Mouse (Mus musculus): ENCODE measurements around the gene Inpp1.
A peak's percentile ranks its signal among the peaks of the same experiment; 100 is the strongest.

Inpp1 gene

DNA sequence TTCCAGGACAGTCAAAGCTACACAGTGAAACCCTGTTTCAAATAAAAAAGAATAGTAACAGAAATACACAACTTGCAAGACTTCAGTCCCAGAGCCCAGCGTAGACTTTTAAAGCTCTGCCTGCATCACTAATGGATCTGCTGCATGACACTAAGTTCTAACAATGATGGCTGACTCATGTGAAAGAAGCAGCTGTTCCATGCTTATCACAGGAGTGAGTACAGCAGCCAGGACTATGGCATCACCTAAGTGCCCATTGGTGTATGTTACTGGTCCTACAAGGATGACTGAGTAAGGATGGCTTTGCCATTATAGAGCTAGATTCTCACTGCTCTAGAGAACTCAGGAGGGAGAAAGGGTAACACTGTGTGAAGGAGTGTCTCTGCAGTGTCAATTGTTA, 30.2 kb downstream of the Inpp1 start:
- no peak for DNase-seq

GRCm38 (mm10) chr1:52765176-52766111, 52.0 kb downstream of the Inpp1 start:
- DNase-seq, result peak; percentile 13

- no peak for DNase-seq
These were observed 53.3 kb downstream of the Inpp1 start for GRCm38 (mm10) chr1:52763894-52764809.

DNA sequence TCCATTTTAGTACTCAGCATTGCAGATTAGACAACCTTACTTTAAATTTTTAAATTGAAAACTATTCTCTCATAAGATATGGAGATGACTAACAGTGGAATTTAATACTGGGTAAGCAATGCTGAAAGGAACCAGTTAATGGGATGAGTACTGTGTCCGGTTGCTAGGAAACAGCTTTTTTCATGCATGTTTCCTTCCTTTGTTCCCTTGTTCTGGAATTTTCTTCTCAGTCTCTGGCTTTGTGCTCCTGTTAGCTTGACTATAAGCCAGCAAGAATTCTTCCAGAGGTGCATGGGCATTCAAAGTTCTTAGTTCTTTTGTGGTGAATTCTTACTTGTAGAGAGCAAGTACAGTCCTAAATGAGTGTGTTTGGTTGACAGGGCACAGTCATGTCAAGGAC, 59.3 kb downstream of the Inpp1 start:
- no peak for DNase-seq

DNA sequence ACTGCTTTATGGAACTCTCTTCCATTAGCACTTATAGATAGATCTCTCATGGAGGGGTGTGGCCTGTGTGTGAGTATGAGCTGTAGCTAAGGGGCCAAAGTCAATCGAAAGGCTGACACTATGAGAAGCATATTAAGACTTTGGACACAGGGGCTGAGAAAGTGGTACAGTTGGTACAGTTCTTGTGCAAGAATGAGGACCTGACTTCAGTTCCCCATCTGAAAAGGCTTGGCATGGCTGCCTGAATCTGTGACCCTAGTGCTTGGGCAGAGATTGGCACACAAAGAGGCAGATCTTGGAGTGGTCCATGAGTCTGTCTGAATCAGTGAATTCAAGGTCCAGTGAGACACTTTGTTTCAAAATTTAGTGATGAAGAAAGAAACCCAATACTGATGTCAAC, 63.2 kb downstream of the Inpp1 start:
- no peak for DNase-seq

DNA sequence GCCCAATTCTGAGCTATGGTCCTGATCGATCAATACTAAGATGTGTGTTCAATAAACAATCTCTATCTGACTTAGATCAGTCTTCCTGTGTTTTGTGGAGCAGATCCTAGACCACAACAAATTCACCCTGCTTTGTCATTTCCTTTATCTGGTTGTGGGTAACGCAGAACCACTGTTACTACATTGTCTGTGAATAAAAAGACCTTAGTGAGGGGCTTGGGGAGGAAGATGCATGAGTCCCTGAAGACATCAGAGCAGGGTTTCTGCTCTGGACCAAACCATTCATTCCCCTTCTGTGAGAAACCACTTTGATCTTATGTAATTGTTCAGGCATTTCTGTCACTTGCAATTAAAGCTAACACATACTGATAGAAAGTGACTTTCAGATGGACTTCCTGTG, 63.7 kb downstream of the Inpp1 start:
- DNase-seq, result no peak

DNA sequence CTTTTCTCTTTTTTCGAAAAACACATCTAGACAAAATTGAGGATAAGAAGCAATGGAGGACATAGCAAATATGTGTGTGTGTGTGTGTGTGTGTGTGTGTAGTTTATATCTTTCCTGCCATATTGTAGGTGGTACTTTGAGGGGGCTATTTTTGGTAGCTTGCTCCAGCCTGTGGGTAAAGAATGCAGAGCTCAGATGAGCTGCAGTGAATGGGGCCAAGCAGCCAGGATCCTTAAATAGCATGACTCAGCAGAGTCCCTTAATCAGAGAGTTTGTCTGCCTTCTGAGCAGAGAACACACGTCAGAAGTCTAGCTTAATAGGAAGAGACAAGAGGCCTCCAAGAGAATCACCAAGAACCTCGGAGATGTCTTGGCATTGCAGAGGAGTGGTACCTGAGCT, 64.8 kb downstream of the Inpp1 start:
- no peak for DNase-seq

DNA sequence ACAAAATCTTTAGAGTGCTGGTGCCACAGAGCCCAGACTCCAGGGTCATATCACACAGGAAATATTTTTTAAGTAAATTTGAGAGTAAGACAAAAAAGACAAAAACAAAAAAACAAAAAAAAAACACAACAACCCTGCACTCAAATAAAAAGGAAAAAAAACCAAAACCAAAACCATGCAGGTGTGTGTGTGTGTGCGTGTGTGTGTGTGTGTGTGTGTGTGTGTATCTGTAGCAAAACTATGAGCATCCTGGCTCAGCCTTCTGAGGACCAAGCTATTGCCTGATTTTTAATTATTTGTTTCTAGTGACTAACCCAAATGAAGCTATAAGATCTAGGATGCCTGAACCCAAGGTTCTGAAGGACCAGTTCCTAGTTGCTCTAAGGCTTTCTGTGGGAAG, 65.9 kb downstream of the Inpp1 start:
- no peak for DNase-seq

DNA sequence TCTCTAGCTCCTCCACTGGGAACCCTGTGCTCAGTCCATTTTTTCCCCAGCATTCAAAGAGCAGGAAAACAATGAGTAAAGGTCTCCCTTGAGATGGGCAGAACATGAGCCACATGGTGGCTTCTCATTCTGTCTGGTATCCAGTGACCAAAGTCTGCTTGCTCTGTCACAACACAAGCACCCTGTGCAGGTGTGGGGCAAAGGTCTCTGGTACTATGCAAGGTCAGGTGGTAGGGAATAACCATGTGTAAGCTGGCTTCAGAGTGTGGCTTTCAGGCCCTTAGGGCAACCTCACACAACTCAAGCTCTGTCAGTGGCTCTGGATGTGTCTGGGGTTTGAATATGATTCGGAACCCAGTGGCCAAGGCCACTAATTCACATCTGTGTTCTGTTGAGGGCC, 67.5 kb downstream of the Inpp1 start:
- no peak for DNase-seq

- DNase-seq, result peak; percentile 77
These were observed 69.2 kb downstream of the Inpp1 start for GRCm38 (mm10) chr1:52748260-52748659.

DNA sequence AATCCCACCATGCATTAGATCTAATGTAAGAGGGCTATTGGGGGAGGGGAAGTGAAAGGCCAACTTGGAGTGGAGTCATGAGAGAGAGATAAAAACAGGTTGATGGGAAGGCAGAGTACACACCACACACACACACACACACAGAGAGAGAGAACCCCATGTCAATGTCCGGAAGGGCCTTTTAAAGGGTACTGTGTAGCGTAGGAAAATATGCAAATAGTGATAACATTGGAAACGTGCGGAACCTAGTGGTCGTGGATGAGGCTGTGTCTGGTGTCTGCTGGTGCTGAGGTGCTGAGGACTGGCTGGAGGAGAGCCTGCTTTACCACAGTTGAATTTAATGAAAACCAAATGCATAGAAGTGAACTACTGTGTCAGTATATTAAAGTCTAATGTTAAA, 74.9 kb downstream of the Inpp1 start:
- no peak for DNase-seq

Measured in lung, postnatal 10 days (tissue).